Mouse (Mus musculus): ENCODE data around the gene Tmem175. TPM values are rescaled to one million over a fixed set of nuclear protein-coding genes. Genes with fewer than 3 reads are reported as not detected.

Gene Tmem175
- total and polyA plus RNA-seq, 3 experiments = 20.3 to 25.4 (median 21.4) TPM

GRCm38 (mm10) chr5:108654444-108654990 lies 24.9 kb downstream of the Tmem175 start:
- Histone ChIP-seq H3K79me2 (replicated peaks; ENCODE audit: control insufficient read depth, extremely low read depth, insufficient read depth, poor library complexity, severe bottlenecking) (no peaks in the 10 kb centered on the region), H3K27me3 (replicated peaks) (no peaks in the 10 kb centered on the region), H3K9ac (ENCODE audit: insufficient read depth, low read depth) (no peak overlapping the region), H3K27ac (ENCODE audit: insufficient read depth, low read depth) (no peak overlapping the region), H3K9me3 (replicated peaks; ENCODE audit: low read length) (no peaks in the 10 kb centered on the region), H3K36me3 (replicated peaks in 1 of 2; ENCODE audit: control insufficient read depth in 1 of 2, insufficient read depth in 1 of 2, low read length in 1 of 2) (peaks cover 62 to 89% of the 10 kb centered on the region in 2 experiments), H3K4me1 (ENCODE audit: control insufficient read depth in 1 of 2, insufficient read depth in 2 of 2) (peaks cover 0 to 11% of the 10 kb centered on the region in 2 experiments; a peak in 2 of 4 replicates), H3K4me3 (replicated peaks in 1 of 3; ENCODE audit: low read depth in 2 of 3, low read length in 2 of 3, poor library complexity in 1 of 3) (no peak overlapping the region), H3K4me2 (ENCODE audit: insufficient read depth, low read depth, poor library complexity, severe bottlenecking) (no peak overlapping the region)
- TF ChIP-seq TBP (conservative IDR thresholded peaks at IDR 0.05; ENCODE audit: low read depth, low read length) = no peak
- no peak for TF ChIP-seq ZNF384 (IDR thresholded peaks at IDR 0.05; ENCODE audit: low read depth, low read length)
- TF ChIP-seq MXI1 (IDR thresholded peaks at IDR 0.05; ENCODE audit: low read depth, low read length) = no peak
- TF ChIP-seq E2F4 (IDR thresholded peaks at IDR 0.05; ENCODE audit: insufficient replicate concordance, low read depth, low read length) = no peak
- TF ChIP-seq NRF1 (IDR thresholded peaks at IDR 0.05; ENCODE audit: low read depth, low read length) = no peak
- TF ChIP-seq CHD2 (IDR thresholded peaks at IDR 0.05; ENCODE audit: low read length) = no peak
- no peak for TF ChIP-seq MYC (IDR thresholded peaks at IDR 0.05; ENCODE audit: low read depth, low read length)
- in situ Hi-C loops (cut with MboI; ENCODE audit: low pct_ligation_motif_present, low pct_unique_long_range_greater_than_20kb, low sequenced_read_pairs) = loop anchor here (25.0 kb wide), 1 partner anchor 217 kb away; the partner anchor contains the start of genes Atp5k and Mfsd7a
- no peak for DNase-seq (ENCODE audit: extremely low read depth)
- dilution Hi-C loops (cut with MboI; ENCODE audit: extremely low pct_ligation_motif_present, extremely low pct_unique_long_range_greater_than_20kb, low sequenced_read_pairs) = no loop called here

GRCm38 (mm10) chr5:108655381-108655780 lies 25.8 kb downstream of the Tmem175 start:
- no peaks in the 10 kb centered on the region for H3K9me3 ChIP-seq (replicated peaks; ENCODE audit: low read length)
- no peak overlapping the region for H3K27ac ChIP-seq (ENCODE audit: insufficient read depth, low read depth)
- no peak overlapping the region for H3K9ac ChIP-seq (ENCODE audit: insufficient read depth, low read depth)
- H3K4me3 ChIP-seq (replicated peaks in 1 of 3; ENCODE audit: low read depth in 2 of 3, low read length in 2 of 3, poor library complexity in 1 of 3) = no peak overlapping the region
- TF ChIP-seq BHLHE40 (IDR thresholded peaks at IDR 0.05; ENCODE audit: low read depth, low read length) (no peak), MAX (IDR thresholded peaks at IDR 0.05; ENCODE audit: low read length) (no peak), EP300 (IDR thresholded peaks at IDR 0.05; ENCODE audit: low read length) (no peak), RAD21 (IDR thresholded peaks at IDR 0.05; ENCODE audit: low read depth, low read length) (no peak), ZNF384 (IDR thresholded peaks at IDR 0.05; ENCODE audit: low read depth, low read length) (no peak), SIN3A (IDR thresholded peaks at IDR 0.05; ENCODE audit: low read length) (no peak), RCOR1 (conservative IDR thresholded peaks at IDR 0.05; ENCODE audit: low read depth, low read length) (no peak), MAZ (IDR thresholded peaks at IDR 0.05; ENCODE audit: low read depth, low read length) (no peak), MYC (IDR thresholded peaks at IDR 0.05; ENCODE audit: low read depth, low read length) (no peak), POLR2AphosphoS2 (IDR thresholded peaks at IDR 0.05; ENCODE audit: low read depth, low read length) (no peak), E2F4 (IDR thresholded peaks at IDR 0.05; ENCODE audit: insufficient replicate concordance, low read depth, low read length) (no peak), ZMIZ1 (IDR thresholded peaks at IDR 0.05; ENCODE audit: low read depth, low read length) (no peak), CHD2 (IDR thresholded peaks at IDR 0.05; ENCODE audit: low read length) (no peak), MEF2A (IDR thresholded peaks at IDR 0.05; ENCODE audit: borderline replicate concordance, low read depth, low read length) (no peak), CTCF (conservative IDR thresholded peaks at IDR 0.05 in 1 of 2, IDR thresholded peaks at IDR 0.05 in 1 of 2; ENCODE audit: low read depth in 2 of 2, low read length in 2 of 2) (no peak), GABPA (IDR thresholded peaks at IDR 0.05; ENCODE audit: insufficient replicate concordance, low read depth, low read length) (no peak), USF2 (conservative IDR thresholded peaks at IDR 0.05; ENCODE audit: low read depth, low read length) (no peak), ELF1 (IDR thresholded peaks at IDR 0.05; ENCODE audit: low read depth, low read length) (no peak)
- H3K4me2 ChIP-seq (ENCODE audit: insufficient read depth, low read depth, poor library complexity, severe bottlenecking) = no peak overlapping the region
- DNase-seq (ENCODE audit: extremely low read depth) = no peak
- H3K4me1 ChIP-seq (ENCODE audit: control insufficient read depth in 1 of 2, insufficient read depth in 2 of 2) = peaks cover 3 to 18% of the 10 kb centered on the region in 2 experiments
- no peaks in the 10 kb centered on the region for H3K27me3 ChIP-seq (replicated peaks)
- dilution Hi-C loops (cut with MboI; ENCODE audit: extremely low pct_ligation_motif_present, extremely low pct_unique_long_range_greater_than_20kb, low sequenced_read_pairs) = no loop called here
- in situ Hi-C loops (cut with MboI; ENCODE audit: low pct_ligation_motif_present, low pct_unique_long_range_greater_than_20kb, low sequenced_read_pairs) = loop anchor here (25.0 kb wide), 1 partner anchor 218 kb away; the partner anchor contains the start of genes Atp5k and Mfsd7a
- H3K79me2 ChIP-seq (replicated peaks; ENCODE audit: control insufficient read depth, extremely low read depth, insufficient read depth, poor library complexity, severe bottlenecking) = no peaks in the 10 kb centered on the region
- peaks cover 56 to 81% of the 10 kb centered on the region in 2 experiments for H3K36me3 ChIP-seq (replicated peaks in 1 of 2; ENCODE audit: control insufficient read depth in 1 of 2, insufficient read depth in 1 of 2, low read length in 1 of 2)

Data from CH12.LX (cell line).